Mouse (Mus musculus) urinary bladder, adult 2 months (tissue): ENCODE measurements around the gene Socs1. TPM values are rescaled to one million over a fixed set of nuclear protein-coding genes. Genes with fewer than 3 reads are reported as not detected.

Source experiments
- DNase-seq: peaks from one replicate; pipeline ENCODE4 v3.0.0; 2022; ENCODE audit warnings: low spot score
- polyA plus RNA-seq: library from polyadenylated mRNA; depleted of rRNA; stranded (reverse); fragments of >200 nt; gene quantifications from 2 replicates; pipeline ENCODE4 v1.2.3, GENCODE M21; 2012

Socs1 gene
- polyA plus RNA-seq, 1 experiment, result 3.9 TPM

DNA sequence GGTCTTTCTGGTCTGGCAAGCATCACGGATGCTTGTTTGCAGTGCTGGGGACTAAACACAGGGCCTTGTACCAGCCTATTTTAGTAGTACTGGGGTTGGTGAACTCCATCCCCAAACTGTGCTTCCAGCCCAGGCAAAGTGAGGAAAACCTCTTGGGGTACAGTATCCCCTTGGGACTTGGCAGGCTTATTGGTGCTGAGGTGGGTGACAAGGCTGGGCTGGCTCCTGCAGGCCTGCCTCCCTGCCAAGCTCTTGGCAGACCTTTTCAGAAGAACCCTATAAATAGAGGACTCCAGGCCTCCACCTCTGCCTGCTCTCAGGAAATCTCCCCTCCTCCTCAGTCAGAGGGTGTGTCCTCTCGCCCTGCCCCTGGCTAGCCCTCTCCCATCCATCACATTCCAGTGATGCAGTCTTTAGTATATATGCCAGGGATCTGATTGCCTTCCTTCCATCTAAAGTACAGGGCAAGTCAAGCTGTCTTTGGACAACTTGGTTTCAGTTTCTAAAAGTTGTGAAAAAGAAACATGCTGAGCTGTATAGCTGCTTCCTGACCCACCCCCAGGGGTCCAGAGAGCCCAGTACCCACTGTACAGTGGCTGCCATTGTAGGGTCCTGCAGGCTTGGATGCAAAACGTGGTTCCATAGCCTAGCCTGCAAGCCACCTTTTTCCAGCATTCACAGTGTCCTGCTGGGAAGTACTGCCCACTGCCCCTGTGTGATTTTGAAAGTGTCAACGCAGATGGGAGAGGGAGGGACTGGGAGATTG is 1.6 kb upstream of the Socs1 start:
- DNase-seq, result no peak

DNA sequence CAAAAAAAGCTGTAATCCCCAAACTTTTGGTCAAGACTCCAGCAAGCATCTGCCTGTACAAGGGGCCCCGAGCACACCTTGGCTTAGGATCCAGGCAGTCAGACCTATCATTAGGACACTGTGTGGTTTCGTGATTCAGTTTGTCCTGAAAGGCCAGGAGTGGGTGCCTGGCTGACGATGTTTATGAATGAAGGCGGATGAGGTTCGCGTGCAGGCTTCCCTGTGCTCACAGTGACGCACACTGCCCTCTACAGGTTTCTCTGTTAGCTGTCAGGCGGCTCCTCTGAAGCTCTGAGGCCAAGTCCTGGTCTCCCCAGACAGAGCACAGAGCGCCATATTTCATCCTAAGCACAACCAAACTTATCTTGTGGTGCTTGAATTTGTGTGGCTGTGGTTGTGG is 952 bp upstream of the Socs1 start:
- DNase-seq, result peak; percentile 43

DNA sequence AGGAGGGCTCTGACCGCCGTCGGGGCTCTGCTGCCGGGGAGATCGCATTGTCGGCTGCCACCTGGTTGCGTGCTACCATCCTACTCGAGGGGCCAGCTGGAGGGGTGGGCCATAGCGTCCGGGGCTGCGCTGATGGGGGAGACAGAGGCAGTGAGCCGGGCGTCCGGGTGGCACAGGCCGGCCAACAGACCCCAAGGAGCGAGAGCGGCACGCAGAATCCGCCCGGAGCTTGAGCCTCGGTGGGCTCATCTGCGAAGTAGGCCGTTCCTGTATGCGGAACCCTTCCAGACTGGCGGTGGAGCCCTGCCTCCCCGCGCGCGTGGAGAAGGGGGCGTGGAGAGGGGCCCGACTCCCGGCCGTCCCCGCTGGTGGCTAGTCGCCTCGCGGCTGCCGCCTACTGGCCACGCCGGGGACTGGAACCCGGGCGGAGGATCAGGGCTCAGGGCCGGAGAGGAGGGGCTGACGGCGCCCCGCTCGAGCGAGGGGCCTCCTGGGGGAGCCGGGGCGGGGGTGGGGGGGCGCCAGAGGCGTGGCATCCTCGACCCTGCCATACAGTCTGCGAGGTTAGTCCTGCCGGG is 454 bp downstream of the Socs1 start:
- DNase-seq, result peak; percentile 93

DNA sequence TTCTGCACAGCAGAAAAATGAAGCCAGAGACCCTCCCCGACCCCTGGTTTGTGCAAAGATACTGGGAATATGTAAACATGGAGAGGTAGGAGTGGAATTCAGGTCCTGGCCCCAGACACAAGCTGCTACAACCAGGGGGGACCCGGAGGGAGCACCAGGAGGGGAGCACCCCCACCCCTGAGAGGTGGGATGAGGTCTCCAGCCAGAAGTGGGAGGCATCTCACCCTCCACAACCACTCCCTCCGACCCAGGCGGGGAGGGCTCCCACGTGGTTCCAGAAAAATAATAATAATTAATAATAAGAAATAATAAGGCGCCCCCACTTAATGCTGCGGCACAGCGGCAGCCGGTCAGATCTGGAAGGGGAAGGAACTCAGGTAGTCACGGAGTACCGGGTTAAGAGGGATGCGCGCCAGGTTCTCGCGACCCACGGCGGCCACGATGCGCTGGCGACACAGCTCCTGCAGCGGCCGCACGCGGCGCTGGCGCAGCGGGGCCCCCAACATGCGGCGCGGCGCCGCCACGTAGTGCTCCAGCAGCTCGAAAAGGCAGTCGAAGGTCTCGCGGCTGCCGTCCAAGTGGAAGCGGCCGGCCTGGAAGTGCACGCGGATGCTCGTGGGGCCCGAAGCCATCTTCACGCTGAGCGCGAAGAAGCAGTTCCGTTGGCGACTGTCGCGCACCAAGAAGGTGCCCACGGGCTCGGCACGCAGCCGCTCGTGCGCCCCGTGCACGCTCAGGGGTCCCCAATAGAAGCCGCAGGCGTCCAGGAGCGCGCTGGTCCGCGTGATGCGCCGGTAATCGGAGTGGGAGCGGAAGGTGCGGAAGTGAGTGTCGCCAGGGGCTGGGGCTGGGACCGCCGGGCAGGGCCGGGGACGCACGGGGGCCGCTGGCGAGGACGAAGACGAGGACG is 1.2 kb downstream of the Socs1 start:
- peak; percentile 43 for DNase-seq

DNA sequence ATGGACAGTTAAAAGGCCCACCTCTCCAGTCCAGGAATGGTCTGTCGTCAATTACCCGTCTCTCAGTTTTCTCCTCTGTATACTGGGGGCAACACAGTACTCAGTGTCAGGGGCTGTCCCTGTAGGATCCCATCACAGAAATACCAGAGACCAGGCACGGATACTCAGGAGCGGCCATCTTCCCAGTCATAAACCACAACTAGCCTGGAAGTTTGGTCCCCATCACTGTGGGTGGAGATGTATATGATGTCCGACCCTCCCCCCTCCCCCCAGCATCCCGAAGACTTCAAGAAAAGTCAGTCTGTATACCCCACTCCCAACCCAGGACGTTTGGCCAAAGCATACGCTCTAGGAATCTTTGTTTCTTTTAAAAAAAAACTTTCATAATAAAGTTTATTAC is 1.9 kb downstream of the Socs1 start:
- no peak for DNase-seq

DNA sequence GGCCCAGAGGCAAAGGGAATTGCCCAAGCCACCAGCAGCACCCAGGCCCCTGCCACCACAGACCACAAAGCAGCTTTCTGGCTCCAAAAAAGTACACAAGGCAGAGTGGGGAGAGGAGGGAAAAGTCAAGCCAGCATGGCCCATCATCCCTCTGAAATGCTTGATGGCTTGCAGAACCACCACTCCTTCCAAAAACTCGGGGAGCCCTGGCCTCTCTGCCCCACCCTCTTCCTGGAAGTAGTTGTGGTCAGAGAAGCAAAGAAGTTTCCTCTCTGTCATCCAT is 2.2 kb downstream of the Socs1 start:
- DNase-seq, result no peak

DNA sequence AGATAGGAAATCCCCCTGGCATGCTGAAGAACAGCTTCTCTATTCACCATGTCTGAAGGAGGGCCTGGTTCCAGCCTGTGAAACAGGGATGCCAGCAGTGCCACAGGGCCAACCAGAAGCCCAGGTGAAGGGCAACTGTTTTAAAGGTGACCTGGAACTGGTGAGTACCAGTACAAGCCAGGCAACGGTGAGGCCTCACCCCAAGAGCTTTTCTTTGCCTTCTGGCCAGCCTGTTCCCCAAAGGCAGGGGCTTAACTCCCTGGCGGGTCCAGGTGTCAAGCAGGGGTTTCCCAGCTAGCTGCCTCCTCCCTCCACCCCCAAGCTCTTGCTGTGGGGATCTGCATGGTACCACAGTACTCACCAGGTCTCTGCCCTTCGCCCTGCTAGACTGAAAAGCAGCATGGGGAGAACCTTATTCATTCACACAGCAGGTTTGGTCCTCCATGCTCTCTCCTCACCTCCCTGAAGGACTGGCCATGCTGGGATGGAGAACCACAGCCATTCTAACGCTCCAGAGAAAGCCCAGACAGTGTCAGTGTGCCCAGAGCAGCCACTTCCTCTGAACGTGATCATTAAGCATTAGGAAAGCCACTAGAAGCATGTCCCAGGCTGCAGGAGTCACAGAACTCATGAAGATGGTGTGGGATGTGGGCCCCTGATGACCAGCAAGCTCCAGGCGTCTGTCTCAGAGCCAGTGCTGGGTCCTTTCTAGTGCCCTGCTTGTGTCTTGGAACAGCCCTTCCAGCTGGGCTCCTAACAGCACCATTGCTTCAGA is 2.8 kb downstream of the Socs1 start:
- DNase-seq, result no peak

DNA sequence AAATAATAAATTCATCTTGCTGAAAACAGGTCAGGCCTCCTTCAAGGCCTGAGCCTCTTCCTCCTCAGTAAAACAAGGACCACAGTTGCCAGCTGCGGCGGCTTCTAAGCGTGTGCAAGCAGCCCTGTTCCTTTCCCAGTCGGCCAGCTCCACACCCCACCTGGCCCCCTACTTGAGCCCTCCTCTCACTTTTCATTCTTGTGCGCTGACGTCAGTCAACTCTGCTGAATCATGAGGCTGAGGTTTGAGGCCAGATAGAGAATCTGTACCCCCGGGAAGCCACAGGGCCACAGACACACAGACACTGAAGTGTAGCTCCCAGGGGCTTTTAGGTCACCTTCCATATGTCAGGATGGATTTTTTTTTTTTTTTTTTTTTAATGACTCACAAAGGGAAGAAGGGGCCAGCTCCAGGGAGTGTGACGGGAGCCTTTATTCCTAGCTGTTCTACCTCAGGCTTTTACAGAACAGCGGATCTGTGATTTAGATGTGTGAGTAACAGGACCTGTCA is 3.4 kb downstream of the Socs1 start:
- DNase-seq, result no peak

DNA sequence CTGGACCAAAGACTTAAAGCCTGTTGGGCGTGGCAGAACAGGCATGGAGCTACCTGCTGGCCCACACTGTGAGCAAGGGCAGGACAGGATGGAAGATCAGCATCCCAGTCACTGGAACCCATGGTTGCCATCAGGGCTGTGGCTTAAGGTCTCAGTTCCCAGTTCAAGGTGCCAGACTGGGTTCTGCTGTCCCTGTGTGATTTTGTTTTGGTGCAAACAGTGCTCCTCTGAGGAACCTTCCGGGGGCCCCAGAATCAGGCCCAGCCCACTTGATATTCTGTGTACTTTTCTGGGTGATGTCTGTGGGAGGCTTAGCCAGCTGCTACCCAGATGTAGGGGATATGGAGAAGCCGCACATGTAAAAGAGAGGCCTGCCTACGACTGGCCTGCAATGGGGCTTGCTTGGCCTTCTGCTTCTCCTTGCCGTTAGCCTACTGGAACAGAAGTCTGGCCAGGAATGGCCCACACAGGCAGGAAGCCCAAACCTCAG is 4.7 kb downstream of the Socs1 start:
- DNase-seq, result no peak

DNA sequence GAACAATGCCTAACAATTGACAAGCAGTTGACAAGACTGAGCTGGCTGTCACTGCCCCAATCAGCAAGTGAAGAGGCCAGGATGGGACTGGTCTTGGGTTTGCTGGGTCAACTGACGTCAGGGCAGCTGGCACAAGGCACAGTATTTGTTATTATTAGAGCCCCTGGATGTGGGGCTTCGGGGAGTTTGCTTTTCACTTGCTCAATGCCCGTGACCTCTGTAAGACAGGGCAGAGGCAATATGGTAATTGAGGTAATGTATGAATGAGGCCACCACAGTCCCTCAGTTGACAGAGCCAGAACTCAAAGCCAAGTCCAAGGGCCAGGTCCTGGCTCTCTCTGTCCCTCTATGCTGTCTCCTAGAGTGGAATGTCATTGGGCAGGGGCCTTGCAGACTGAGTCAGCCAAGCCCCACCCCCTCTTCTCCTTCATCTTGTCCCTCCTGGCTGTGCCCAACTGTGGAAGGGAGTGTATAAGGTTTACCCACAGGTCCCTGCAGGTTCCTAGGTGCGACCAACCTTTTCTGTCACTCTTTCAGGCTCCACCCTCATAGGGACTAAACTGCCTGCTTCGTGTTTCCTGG is 7.7 kb downstream of the Socs1 start:
- no peak for DNase-seq

DNA sequence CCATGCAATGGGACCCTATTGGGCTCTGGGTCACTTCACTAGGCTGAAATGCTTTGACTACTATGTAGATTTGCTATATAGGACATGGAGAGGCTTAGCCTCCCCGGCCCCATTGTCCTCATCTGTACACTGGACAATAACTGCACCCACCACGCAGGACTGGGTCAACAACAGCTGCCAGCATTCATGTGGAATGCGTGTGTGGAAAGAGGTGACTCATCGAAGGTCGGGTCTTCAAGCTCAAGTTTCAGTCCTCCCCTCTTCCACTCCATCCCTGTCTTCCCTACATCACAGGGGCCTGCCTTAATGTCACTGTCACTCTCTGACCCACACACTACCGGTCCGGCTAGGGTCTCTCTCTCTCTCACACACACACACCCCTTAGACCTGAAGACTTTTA is 9.0 kb downstream of the Socs1 start:
- no peak for DNase-seq

DNA sequence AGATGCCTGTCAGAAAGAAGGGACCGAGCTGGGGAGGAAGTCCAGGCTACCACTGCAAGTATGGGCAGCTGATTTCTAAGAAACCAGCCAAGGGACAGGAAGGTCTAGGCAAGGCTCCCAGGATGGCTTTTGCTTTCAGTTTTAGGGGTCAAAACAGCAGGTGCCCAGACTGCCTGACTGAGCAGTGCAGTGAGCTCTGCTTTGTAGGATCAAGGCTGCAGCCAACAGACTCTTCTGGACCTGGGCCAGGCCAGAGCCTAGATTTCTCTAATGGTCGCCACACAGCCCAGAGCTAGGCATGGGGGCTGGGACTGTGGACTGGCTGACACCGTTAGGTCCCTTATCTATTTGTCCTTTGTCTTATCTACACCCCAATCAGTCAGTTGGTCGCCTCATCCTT is 10.6 kb downstream of the Socs1 start:
- no peak for DNase-seq

DNA sequence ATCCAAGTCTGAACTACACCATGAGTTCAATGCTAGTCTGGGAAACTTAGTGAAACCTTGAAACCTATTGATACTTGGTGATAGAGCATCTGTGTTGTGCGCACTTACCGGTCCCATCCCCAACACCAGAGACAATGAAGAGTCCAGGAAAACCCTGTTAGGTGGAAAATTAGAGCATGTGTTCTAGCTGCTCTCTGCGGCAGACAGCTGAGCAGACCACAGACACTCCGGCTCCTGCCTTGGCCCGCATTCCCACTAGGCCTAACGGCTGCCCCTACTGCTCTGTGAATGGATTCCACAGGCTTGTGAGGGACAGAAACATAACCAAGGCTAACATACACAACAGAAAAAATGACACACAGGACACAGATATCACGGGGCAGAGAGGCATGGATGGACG is 11.8 kb downstream of the Socs1 start:
- DNase-seq, result no peak

DNA sequence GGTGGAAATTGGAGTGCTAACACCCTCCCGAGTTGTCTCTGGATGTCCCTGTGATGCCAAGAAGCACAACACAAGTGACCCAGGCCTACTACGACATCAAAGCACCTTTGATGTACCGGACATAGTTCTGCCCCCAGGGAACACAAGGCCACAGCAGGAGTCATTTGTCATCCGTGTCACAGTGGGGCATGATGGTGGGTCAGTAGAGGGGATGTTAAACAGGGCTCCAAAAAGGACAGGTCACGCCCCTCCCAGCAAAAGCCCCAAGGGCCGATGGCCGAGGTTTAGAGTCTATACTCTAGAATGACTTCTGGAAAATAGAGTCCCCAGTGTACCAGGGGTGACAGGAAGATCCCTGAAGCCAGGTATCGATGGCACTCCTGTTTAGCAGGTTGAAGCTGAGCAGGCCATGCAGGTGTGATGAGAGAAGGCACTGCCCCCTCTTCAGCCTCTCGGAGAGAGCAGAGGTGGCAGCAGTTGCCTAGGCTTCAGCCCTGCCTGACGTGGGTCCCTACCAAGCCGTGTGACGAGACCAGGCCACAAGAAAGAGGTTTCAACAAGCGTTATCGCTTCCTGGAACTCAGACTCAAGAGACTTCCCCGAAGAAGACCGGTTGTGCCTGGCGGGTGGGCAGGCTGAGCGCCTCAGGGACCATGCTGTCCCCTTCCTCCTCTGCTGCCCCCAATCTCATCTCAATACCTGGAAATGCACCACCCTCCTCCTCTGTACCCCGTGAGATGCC is 13.4 kb downstream of the Socs1 start:
- no peak for DNase-seq

DNA sequence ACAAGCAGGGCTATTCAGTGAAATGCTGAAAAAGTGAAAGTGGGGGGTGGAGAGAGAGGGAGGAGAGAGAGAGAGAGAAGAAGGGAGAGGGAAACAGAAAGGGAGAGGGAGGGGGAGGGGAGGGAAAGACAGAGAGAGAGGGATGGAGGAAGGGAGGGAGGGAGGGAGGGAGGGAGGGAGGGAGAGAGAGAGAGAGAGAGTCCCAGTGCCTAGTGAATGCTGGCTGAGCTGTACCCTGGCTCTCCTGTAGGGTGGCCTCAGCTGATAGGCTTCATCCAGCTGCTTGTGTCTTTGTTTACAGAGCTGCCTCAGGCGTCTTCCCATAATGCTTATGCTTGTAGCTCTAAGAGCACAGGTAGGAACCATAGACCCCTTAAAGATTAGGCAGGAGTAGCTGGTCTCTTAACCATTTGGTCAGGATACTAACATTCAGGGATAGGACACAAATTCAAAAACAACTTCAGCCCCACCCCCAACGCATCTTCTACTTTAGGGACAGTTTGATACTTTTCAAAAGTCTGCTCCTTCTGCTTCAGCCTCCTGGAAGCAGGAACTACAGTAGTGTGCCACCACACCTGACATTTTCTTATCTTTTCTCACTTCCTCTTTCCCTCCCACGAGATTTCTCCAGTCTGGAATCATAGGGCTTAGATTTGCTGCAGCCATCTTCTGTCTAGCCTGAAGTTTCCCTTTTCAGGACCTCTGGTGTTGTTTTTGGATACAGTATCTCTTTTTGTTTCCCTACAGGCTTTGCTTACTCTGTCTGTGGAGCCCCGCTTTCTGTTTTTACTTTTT is 14.6 kb downstream of the Socs1 start:
- DNase-seq, result no peak

DNA sequence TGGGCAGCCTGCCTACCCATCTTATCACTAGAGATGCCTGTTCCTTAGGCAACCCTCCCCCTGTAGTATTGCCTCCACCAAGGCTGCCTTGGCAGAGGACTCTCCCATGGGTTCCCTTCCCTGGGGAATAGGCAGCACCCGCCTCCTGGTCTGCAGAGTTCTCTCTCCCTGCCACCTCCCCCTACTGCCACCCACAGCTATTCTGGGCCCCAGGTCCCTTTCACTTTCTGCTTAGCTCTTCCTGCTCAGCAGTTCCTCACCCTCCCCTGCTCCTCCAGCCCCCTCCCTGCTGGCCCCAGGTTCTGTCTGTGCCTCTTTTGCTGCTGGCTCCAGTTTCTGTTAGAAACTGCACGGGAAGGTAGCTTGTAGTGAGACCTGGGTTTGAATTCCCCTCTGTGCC is 15.7 kb downstream of the Socs1 start:
- no peak for DNase-seq

DNA sequence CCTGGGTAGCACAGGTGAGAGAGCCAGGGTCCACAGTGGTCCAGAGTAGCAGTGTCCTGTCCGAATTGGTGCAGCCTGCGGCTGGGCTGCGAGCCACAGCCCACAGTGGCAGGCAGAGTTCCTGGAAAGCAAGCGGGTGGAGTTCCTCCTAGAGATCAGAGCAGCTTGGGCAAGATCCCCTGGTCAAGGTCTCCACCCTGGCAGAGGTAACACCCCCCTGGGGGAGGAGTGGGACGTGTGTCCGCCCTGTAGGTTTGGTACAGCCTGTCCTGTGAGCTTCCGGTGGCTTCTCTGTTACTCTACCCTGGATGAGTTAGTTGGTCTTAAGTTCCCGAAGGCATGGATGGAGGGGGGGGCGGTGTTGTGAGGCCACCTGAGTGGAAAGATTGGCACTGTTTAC is 16.5 kb downstream of the Socs1 start:
- no peak for DNase-seq

DNA sequence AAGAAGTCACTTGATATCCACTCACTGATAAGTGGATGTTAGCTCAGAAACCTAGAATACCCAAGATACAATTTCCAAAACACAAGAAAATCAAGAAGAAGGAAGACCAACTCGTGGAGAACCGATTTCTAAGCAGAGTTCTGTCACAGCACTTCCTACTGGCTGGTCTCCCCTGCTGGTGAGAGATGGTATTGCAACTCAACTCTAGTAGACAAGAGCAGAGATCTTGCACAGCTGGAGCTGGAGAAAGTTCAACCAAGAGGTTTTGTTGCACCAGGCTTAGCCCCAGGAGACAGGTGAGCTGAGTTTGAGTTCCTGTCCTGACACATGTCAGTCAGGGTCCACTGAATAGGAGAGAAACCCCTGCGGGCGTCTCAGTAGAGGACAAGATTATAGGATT is 18.2 kb downstream of the Socs1 start:
- no peak for DNase-seq

DNA sequence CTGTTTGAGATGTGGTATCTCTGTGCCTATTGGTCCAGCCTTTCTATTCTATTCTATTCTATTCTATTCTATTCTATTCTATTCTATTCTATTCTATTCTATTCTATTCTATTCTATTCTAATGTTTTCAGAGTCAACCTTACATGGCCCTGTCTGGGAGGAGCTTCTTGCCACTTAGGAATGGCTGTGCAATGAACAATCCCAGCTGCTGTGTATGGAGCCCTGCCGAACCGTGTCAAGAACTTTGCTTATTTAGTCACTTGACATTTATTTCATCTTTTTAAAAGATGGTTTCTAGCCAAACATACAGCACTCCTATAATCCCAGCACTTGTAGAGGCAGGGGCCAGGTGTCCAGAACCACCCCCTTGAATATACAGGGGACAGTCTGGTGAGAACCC is 21.0 kb downstream of the Socs1 start:
- DNase-seq, result no peak
